Mouse (Mus musculus) CH12.LX (cell line): ENCODE results near the gene Sfxn1. TPM values are rescaled to one million over a fixed set of nuclear protein-coding genes. Genes with fewer than 3 reads are reported as not detected.
A peak's percentile ranks its signal among the peaks of the same experiment; 100 is the strongest.

Source experiments
- DNase-seq: peaks from one replicate; pipeline ENCODE4 v3.0.0-alpha.2; 2013; ENCODE audit errors: extremely low read depth
- H3K27ac ChIP-seq: 2 replicates; pipeline ENCODE4 v1.5.1; 2012; ENCODE audit warnings: low read depth, mild to moderate bottlenecking, control low read depth, moderate library complexity; ENCODE audit not compliant: insufficient read depth
- H3K27me3 ChIP-seq: replicated peaks from 2 replicates; pipeline ENCODE3; 2012; ENCODE audit warnings: inconsistent platforms
- H3K36me3 ChIP-seq, 2 experiments: replicated peaks in 1 of 2; 2 replicates each; pipeline versions ENCODE3 to v1.6.1; 2012; ENCODE audit warnings: inconsistent platforms in 1 of 2, low read length in 1 of 2, mild to moderate bottlenecking in 1 of 2, mixed read lengths in 1 of 2, moderate library complexity in 1 of 2; ENCODE audit not compliant: control insufficient read depth in 1 of 2, insufficient read depth in 1 of 2
- H3K4me1 ChIP-seq, 2 experiments: 2 replicates each; pipeline ENCODE4 v1.6.1; 2012; ENCODE audit warnings: inconsistent platforms in 1 of 2, moderate library complexity in 1 of 2; ENCODE audit not compliant: insufficient read depth in 2 of 2, control insufficient read depth in 1 of 2
- H3K4me2 ChIP-seq: 2 replicates; pipeline ENCODE4 v1.6.1; 2012; ENCODE audit warnings: low read depth, mild to moderate bottlenecking, control low read depth; ENCODE audit not compliant: poor library complexity, insufficient read depth, severe bottlenecking
- H3K4me3 ChIP-seq, 3 experiments: fragments of 150-350 bp in 1 of 3; sonication (generic) in 1 of 3; replicated peaks in 1 of 3; 2 replicates each; pipeline versions ENCODE3 to v1.5.1; 2011 to 2012; ENCODE audit warnings: low read depth in 2 of 3, low read length in 2 of 3, mild to moderate bottlenecking in 2 of 3, moderate library complexity in 2 of 3, control low read depth in 1 of 3, improper control_type of control experiment in 1 of 3, inconsistent platforms in 1 of 3, mixed read lengths in 1 of 3; ENCODE audit not compliant: poor library complexity in 1 of 3
- H3K79me2 ChIP-seq: replicated peaks from 2 replicates; pipeline ENCODE4 v1.6.1; 2012; ENCODE audit warnings: mild to moderate bottlenecking, moderate library complexity; ENCODE audit not compliant: control insufficient read depth, poor library complexity, insufficient read depth, severe bottlenecking; ENCODE audit errors: extremely low read depth
- H3K9ac ChIP-seq: 2 replicates; pipeline ENCODE4 v1.6.1; 2012; ENCODE audit warnings: low read depth, mild to moderate bottlenecking, control low read depth, moderate library complexity; ENCODE audit not compliant: insufficient read depth
- H3K9me3 ChIP-seq: replicated peaks from 2 replicates; pipeline ENCODE3; 2012; ENCODE audit warnings: low read length, inconsistent platforms, mixed read lengths
- BHLHE40 ChIP-seq: IDR thresholded peaks from 2 replicates; pipeline ENCODE4 v1.6.1; 2011; ENCODE audit warnings: mild to moderate bottlenecking, low read depth, low read length, improper control_type of control experiment
- CHD1 ChIP-seq: IDR thresholded peaks from 2 replicates; pipeline ENCODE4 v1.6.1; 2012; ENCODE audit warnings: low read depth, low read length, improper control_type of control experiment, inconsistent platforms
- CHD2 ChIP-seq: IDR thresholded peaks from 2 replicates; pipeline ENCODE4 v1.6.1; 2011; ENCODE audit warnings: low read length, improper control_type of control experiment
- ELF1 ChIP-seq: IDR thresholded peaks from 2 replicates; pipeline ENCODE4 v1.6.1; 2014; ENCODE audit warnings: low read depth, mild to moderate bottlenecking, inconsistent platforms, low read length, improper control_type of control experiment
- EP300 ChIP-seq: IDR thresholded peaks from 2 replicates; pipeline ENCODE4 v1.6.1; 2011; ENCODE audit warnings: low read length, improper control_type of control experiment
- ETS1 ChIP-seq: conservative IDR thresholded peaks from 2 replicates; pipeline ENCODE4 v1.6.1; 2012; ENCODE audit warnings: low read depth, mild to moderate bottlenecking, inconsistent platforms, low read length, improper control_type of control experiment, moderate library complexity
- HCFC1 ChIP-seq: IDR thresholded peaks from 2 replicates; pipeline ENCODE4 v1.6.1; 2012; ENCODE audit warnings: low read depth, mild to moderate bottlenecking, inconsistent platforms, low read length, improper control_type of control experiment
- JUN ChIP-seq: IDR thresholded peaks from 2 replicates; pipeline ENCODE4 v1.6.1; 2011; ENCODE audit warnings: low read depth, mild to moderate bottlenecking, low read length, improper control_type of control experiment, moderate library complexity; ENCODE audit not compliant: insufficient read depth
- JUND ChIP-seq: conservative IDR thresholded peaks from 2 replicates; pipeline ENCODE4 v1.6.1; 2011; ENCODE audit warnings: low read depth, low read length, improper control_type of control experiment
- KAT2A ChIP-seq: IDR thresholded peaks from 2 replicates; pipeline ENCODE4 v1.6.1; 2012; ENCODE audit warnings: low read length, improper control_type of control experiment, inconsistent platforms; ENCODE audit not compliant: insufficient replicate concordance
- MAFK ChIP-seq: IDR thresholded peaks from 2 replicates; pipeline ENCODE4 v1.6.1; 2011; ENCODE audit warnings: low read length, improper control_type of control experiment; ENCODE audit not compliant: insufficient replicate concordance
- MAX ChIP-seq: IDR thresholded peaks from 2 replicates; pipeline ENCODE4 v1.6.1; 2011; ENCODE audit warnings: low read length, improper control_type of control experiment
- MXI1 ChIP-seq: IDR thresholded peaks from 2 replicates; pipeline ENCODE4 v1.6.1; 2011; ENCODE audit warnings: mild to moderate bottlenecking, low read depth, low read length, improper control_type of control experiment
- POLR2AphosphoS2 ChIP-seq: IDR thresholded peaks from 2 replicates; pipeline ENCODE4 v1.6.1; 2011; ENCODE audit warnings: low read depth, low read length, improper control_type of control experiment
- TCF12 ChIP-seq: IDR thresholded peaks from 2 replicates; pipeline ENCODE4 v1.6.1; 2014; ENCODE audit warnings: low read depth, mild to moderate bottlenecking, inconsistent platforms, low read length, improper control_type of control experiment
- ZC3H11A ChIP-seq: IDR thresholded peaks from 2 replicates; pipeline ENCODE4 v1.6.1; 2012; ENCODE audit warnings: low read depth, mild to moderate bottlenecking, inconsistent platforms, low read length, improper control_type of control experiment
- ZNF384 ChIP-seq: IDR thresholded peaks from 2 replicates; pipeline ENCODE4 v1.6.1; 2012; ENCODE audit warnings: low read depth, low read length, improper control_type of control experiment, inconsistent platforms
- dilution Hi-C: fragments of 300-500 bp; cut with MboI; formaldehyde crosslinking; loops from 2 replicates; pipeline ENCODE4 v1.14.3; 2020; ENCODE audit warnings: low sequenced_read_pairs; ENCODE audit not compliant: extremely low pct_unique_long_range_greater_than_20kb, extremely low pct_ligation_motif_present
- in situ Hi-C: fragments of 300-500 bp; cut with MboI; formaldehyde crosslinking; loops from 3 replicates; pipeline ENCODE4 v1.14.3; 2019; ENCODE audit warnings: low sequenced_read_pairs, low pct_ligation_motif_present, low pct_unique_long_range_greater_than_20kb, mixed read lengths
- polyA plus RNA-seq: library from polyadenylated mRNA; unstranded; fragments of >175 nt; gene quantifications from 2 replicates; pipeline ENCODE4 v1.2.1, GENCODE M21; 2012; ENCODE audit warnings: low read depth; ENCODE audit not compliant: insufficient read length
- total RNA-seq, 2 experiments: library from RNA; depleted of rRNA; stranded (reverse); fragments of 300-350 nt in 1 of 2; fragments of >200 nt in 1 of 2; gene quantifications; 2 replicates each; pipeline ENCODE4 v1.2.3; 2012 to 2014

Sfxn1 gene
- total and polyA plus RNA-seq, 3 experiments = 71.7 to 147 (median 98.0) TPM

DNA sequence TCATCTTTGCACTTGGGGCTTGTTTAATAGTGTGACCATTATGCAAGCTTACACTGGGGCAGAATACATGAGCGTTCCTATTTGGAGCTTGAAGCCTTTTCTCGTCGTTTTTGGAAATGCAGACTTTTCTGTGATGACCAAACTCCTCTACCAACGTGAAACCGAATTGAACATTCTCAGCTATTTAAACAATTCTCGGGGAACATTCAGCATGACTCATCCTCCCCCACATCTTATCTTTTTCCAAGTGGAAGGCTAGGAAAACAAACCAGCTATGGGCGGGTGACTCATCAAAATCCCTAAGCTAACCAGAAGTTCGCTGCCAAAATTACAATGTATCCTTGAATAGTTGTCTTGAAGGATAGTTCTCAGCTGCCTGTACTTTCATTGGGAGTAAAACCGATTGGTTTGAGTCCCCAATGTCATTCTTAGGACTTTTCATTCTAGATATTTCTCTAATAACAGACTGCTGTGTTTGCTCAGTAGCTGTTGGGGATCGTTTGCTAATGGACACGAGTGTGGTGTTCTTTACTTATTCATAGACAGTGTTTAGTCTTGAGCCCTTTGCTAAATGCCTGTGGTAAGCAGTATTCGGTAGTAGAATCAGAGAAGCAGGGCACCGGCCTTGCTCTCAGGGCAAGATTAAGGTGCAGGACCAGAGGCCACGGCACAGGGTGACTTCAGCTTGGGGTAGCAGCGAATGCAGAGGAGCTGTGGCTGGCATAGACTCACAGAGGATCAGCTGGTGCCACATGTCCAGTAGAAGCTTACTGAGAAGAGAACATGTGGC is 29.6 kb downstream of the Sfxn1 start:
- peak overlapping the region; percentile 3; the same call in 1 of the 2 replicates for H3K4me2 ChIP-seq
- H3K4me3 ChIP-seq = peak overlapping the region in 1 of 3 experiments; percentile 31
- peaks cover 58 to 91% of the 10 kb centered on the region in 2 experiments for H3K36me3 ChIP-seq
- H3K27ac ChIP-seq = peak overlapping the region; percentile 81
- H3K9ac ChIP-seq = peak overlapping the region; percentile 25; the same call in 1 of the 2 replicates
- H3K9me3 ChIP-seq = no peaks in the 10 kb centered on the region
- DNase-seq = no peak
- peaks cover 20 to 60% of the 10 kb centered on the region in 2 experiments for H3K4me1 ChIP-seq
- in situ Hi-C loops = no loop called here
- dilution Hi-C loops = no loop called here
- TF ChIP-seq ELF1 = no peak
- TF ChIP-seq, all 38 proteins: peak for 0
- no peaks in the 10 kb centered on the region for H3K79me2 ChIP-seq
- H3K27me3 ChIP-seq = no peaks in the 10 kb centered on the region

- H3K4me1 ChIP-seq = peaks cover 20 to 57% of the 10 kb centered on the region in 2 experiments
- dilution Hi-C loops = no loop called here
- H3K79me2 ChIP-seq = no peaks in the 10 kb centered on the region
- no peaks in the 10 kb centered on the region for H3K27me3 ChIP-seq
- no peak overlapping the region for H3K9ac ChIP-seq
- TF ChIP-seq KAT2A (no peak), ETS1 (no peak), ZNF384 (no peak), MXI1 (no peak), POLR2AphosphoS2 (no peak), EP300 (no peak), JUN (no peak), CHD2 (no peak), TCF12 (no peak), ELF1 (no peak), HCFC1 (no peak), ZC3H11A (no peak), MAX (no peak), JUND (no peak), MAFK (no peak), CHD1 (no peak), BHLHE40 (no peak)
- TF ChIP-seq, all 38 proteins: peak for 0
- no peaks in the 10 kb centered on the region for H3K9me3 ChIP-seq
- H3K27ac ChIP-seq = no peak overlapping the region
- H3K4me3 ChIP-seq = no peak overlapping the region
- in situ Hi-C loops = no loop called here
- H3K4me2 ChIP-seq = no peak overlapping the region
- DNase-seq = no peak
- H3K36me3 ChIP-seq = peaks cover 58 to 91% of the 10 kb centered on the region in 2 experiments
Observed at GRCm38 (mm10) chr13:54102061-54102460, 30.4 kb downstream of the Sfxn1 start.
